Mouse (Mus musculus): ENCODE measurements around the gene Dctn5.

- no peak for TF ChIP-seq CTCF (IDR thresholded peaks at IDR 0.05; ENCODE audit: insufficient read depth, low read depth, low read length)
- TF ChIP-seq POLR2A (IDR thresholded peaks at IDR 0.05; ENCODE audit: insufficient read depth, low read depth, low read length), result no peak
Observed at GRCm38 (mm10) chr7:122108206-122108605, 24.6 kb upstream of the Dctn5 start.
